Mouse (Mus musculus) heart, adult 2 months (tissue): ENCODE measurements around the gene Cacna1e. TPM values are rescaled to one million over a fixed set of nuclear protein-coding genes. Genes with fewer than 3 reads are reported as not detected.

ENCODE experiments used
- DNase-seq, 2 experiments: peaks; one replicate each; pipeline ENCODE4 v3.0.0; 2021
- H3K27ac ChIP-seq: fragments of 200-600 bp; 2 replicates; pipeline ENCODE4 v1.8.1; 2022
- H3K27me3 ChIP-seq: fragments of 200-500 bp; 2 replicates; pipeline ENCODE4 v1.6.1; 2012; ENCODE audit warnings: mild to moderate bottlenecking, low read length, inconsistent platforms, mixed read lengths; ENCODE audit not compliant: control insufficient read depth, insufficient read depth
- H3K36me3 ChIP-seq: fragments of 200-500 bp; 2 replicates; pipeline ENCODE4 v1.6.1; 2012; ENCODE audit warnings: low read length, inconsistent platforms; ENCODE audit not compliant: control insufficient read depth, insufficient read depth
- H3K4me1 ChIP-seq: fragments of 200-500 bp; 2 replicates; pipeline ENCODE4 v1.6.1; 2011; ENCODE audit warnings: low read length; ENCODE audit not compliant: control insufficient read depth, insufficient read depth
- H3K4me3 ChIP-seq: fragments of 200-600 bp; 2 replicates; pipeline ENCODE4 v1.8.1; 2022
- H3K79me2 ChIP-seq: fragments of 200-500 bp; replicated peaks from 2 replicates; pipeline ENCODE4 v1.6.1; 2012; ENCODE audit warnings: mild to moderate bottlenecking, inconsistent platforms, low read length, moderate library complexity, mixed read lengths; ENCODE audit not compliant: control insufficient read depth, insufficient read depth
- H3K9ac ChIP-seq: fragments of 200-500 bp; 2 replicates; pipeline ENCODE4 v1.6.1; 2012; ENCODE audit warnings: low read depth, mild to moderate bottlenecking, control low read depth, inconsistent platforms, low read length, mixed read lengths
- CTCF ChIP-seq: fragments of 200-600 bp; IDR thresholded peaks from 2 replicates; pipeline ENCODE4 v1.8.1; 2022; ENCODE audit warnings: antibody characterized with exemption, mild to moderate bottlenecking, moderate library complexity
- EP300 ChIP-seq: fragments of 200-500 bp; IDR thresholded peaks from 2 replicates; pipeline ENCODE4 v1.6.1; 2011; ENCODE audit warnings: low read depth, low read length, control low read depth; ENCODE audit not compliant: insufficient read depth
- POLR2A ChIP-seq: fragments of 200-500 bp; IDR thresholded peaks from 2 replicates; pipeline ENCODE4 v1.6.1; 2011; ENCODE audit warnings: mild to moderate bottlenecking, low read depth, low read length, control low read depth; ENCODE audit not compliant: insufficient read depth
- WGBS: fragments of 180-500 bp; shearing (Covaris S2); methylation state at CpG from one replicate; pipeline ENCODE4 v1.1.7; 2018; 5-methylcytosine and 5-hydroxymethylcytosine counted together
- intact Hi-C: fragments of 180-260 bp; cut with DNase I; formaldehyde crosslinking; loops from one replicate; pipeline ENCODE4 v1.15.1; 2025
- polyA plus RNA-seq: library from polyadenylated mRNA; depleted of rRNA; stranded (reverse); fragments of >200 nt; gene quantifications from 2 replicates; pipeline ENCODE4 v1.2.3, GENCODE M21; 2012; rRNA removed
- total RNA-seq, 2 experiments: library from RNA; stranded (reverse); gene quantifications; 2 replicates each; pipeline ENCODE4 v1.2.3; 2021

The Cacna1e gene
- total and polyA plus RNA-seq, 3 experiments: 0.08 to 0.14 (median 0.09) TPM

DNA sequence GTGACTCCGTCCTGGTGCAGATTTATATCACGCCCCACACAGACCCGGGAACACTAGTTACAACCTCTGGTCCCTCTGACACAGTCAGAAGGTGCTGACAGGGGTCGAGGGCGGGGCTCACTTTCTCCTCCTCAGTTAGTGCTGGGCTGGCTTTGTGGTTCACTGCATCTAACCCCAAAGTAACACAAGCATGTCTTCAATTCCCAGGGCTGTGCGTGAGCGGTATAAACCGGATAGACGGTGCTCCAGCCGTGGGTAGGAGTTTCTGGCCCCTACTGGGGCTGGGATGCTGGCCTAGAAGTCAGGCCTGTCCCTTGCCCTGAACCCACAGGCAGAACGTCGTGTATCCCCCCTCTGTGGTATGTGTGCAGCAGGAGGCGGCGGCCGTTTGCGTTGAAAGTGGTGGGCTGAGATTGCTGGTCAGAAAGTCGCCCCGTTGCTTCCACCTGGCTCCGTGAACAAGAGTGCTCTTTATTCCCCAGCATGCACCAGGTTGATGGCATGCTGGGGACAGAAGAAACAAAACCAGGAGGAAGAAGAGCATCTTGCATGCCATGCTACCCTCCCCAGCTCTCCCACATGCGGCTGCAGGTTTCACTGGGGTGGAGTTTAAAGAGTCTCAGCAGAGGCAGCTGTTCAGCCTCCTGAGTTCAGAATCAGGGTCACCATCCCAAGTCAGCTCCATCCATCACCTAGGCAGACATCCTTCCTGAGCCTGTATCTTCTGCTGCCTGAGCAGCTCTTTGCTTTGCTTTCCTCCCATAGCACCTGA lies 467.7 kb downstream of the Cacna1e start:
- 63% methylated on average over 20 of the region's 20 CpGs for WGBS
- no peak overlapping the region for H3K4me3 ChIP-seq
- no peaks in the 10 kb centered on the region for H3K27me3 ChIP-seq
- no peak for TF ChIP-seq POLR2A
- no peak for TF ChIP-seq CTCF
- TF ChIP-seq EP300: no peak
- no peak for DNase-seq
- H3K79me2 ChIP-seq: no peaks in the 10 kb centered on the region
- intact Hi-C loops: no loop called here
- no peaks in the 10 kb centered on the region for H3K4me1 ChIP-seq
- H3K9ac ChIP-seq: no peak overlapping the region
- no peaks in the 10 kb centered on the region for H3K36me3 ChIP-seq
- H3K27ac ChIP-seq: no peak overlapping the region

DNA sequence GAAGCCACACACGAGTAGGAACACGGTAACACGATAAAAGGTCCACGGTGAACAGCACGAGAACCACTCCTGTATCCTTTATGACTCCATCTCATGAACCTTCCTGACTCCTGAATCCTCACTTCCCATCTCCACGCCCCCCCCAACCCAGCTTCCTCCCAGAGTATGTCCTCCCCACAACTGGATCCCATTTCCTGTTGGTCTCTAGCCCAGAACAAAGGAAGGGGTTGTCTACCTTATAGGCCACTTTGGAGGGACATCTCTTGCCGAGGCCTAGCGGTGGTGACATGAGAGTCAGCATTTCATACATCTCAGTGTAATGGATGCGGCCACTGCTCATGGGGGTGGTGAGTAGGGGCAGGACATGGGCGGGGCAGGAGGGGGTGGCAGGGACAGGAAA lies 468.5 kb downstream of the Cacna1e start:
- TF ChIP-seq EP300 (no peak), CTCF (no peak), POLR2A (no peak)
- Histone ChIP-seq H3K4me1 (no peaks in the 10 kb centered on the region), H3K27ac (no peak overlapping the region), H3K36me3 (no peaks in the 10 kb centered on the region), H3K9ac (no peak overlapping the region), H3K79me2 (no peaks in the 10 kb centered on the region), H3K4me3 (no peak overlapping the region), H3K27me3 (no peaks in the 10 kb centered on the region)
- intact Hi-C loops: no loop called here
- WGBS: 55% methylated on average over 10 of the region's 10 CpGs
- no peak for DNase-seq

DNA sequence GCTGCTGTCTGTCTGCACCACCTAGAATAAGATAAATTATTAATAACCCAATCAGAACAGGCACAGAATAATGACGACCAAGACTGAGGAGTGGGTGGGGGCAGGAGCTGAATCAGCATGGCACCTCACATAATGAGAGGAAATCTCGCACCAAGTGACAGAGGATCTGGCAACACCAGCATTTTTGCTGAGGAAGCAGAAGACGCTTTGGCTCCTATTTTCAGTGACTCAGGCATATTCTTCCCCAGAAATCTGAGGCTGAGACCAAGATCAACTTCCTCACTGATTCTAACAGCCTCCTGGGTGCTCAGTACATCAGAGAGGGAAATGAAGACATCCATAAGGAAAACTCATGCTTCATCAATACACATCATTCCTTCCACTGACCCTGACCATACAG lies 471.2 kb downstream of the Cacna1e start:
- WGBS: 56% methylated on average over 3 of the region's 3 CpGs

DNA sequence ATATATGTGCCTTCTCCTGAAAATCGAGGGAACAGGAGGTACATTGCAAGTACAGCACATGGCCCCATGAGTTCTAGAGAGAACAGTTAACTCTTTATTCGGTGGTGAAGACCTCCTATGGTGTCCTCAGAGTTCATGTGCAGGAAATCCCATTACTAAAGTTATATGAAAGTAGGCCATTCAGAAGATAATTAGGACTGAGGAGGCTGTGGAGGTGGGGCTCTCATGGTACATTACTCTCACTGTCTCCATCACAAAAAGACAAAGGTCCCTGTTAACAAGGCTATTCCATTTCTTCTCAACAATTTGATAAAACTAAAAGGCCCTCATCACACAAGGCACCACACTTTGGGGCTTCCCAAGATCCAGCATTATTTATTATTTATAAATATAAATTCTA lies 475.2 kb downstream of the Cacna1e start:
- no peak for TF ChIP-seq CTCF
- TF ChIP-seq POLR2A: no peak
- TF ChIP-seq EP300: no peak
- no peaks in the 10 kb centered on the region for H3K4me1 ChIP-seq
- H3K27me3 ChIP-seq: no peaks in the 10 kb centered on the region
- DNase-seq: no peak
- no peaks in the 10 kb centered on the region for H3K79me2 ChIP-seq
- intact Hi-C loops: no loop called here
- no peak overlapping the region for H3K9ac ChIP-seq
- H3K4me3 ChIP-seq: no peak overlapping the region
- 62% methylated on average over 2 of the region's 2 CpGs for WGBS
- no peaks in the 10 kb centered on the region for H3K36me3 ChIP-seq
- no peak overlapping the region for H3K27ac ChIP-seq

More for the DNA sequence above, 471.2 kb downstream of the Cacna1e start:
- Histone ChIP-seq H3K27me3 (no peaks in the 10 kb centered on the region), H3K79me2 (no peaks in the 10 kb centered on the region), H3K36me3 (no peaks in the 10 kb centered on the region), H3K27ac (no peak overlapping the region), H3K4me3 (no peak overlapping the region), H3K9ac (no peak overlapping the region), H3K4me1 (no peaks in the 10 kb centered on the region)
- intact Hi-C loops: no loop called here
- DNase-seq: no peak
- TF ChIP-seq CTCF: no peak
- no peak for TF ChIP-seq EP300
- no peak for TF ChIP-seq POLR2A

DNA sequence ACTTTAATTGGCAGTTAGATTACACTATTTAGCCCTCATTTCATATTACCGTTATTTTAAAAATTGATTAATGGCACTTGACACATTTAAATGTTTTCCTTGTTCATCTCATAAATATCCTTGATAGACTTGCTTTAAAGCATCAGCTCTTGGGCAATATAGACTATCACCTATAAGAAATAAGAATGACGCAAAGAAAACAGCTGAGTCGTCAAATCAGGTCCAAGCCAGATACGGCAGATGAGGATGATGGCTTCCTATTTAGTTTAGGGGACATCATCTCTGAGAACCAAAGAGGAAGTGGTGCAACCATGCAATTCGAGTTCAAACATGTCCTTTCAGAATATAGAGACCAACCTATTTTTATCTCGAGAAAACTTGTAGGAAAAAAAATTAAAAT lies 492.3 kb downstream of the Cacna1e start:
- TF ChIP-seq POLR2A: no peak
- no peak for TF ChIP-seq CTCF
- no peak for TF ChIP-seq EP300
- H3K4me3 ChIP-seq: no peak overlapping the region
- no peak overlapping the region for H3K27ac ChIP-seq
- no peaks in the 10 kb centered on the region for H3K79me2 ChIP-seq
- no peak for DNase-seq
- intact Hi-C loops: no loop called here
- WGBS: 75% methylated on average over 6 of the region's 6 CpGs
- no peak overlapping the region for H3K9ac ChIP-seq
- H3K4me1 ChIP-seq: no peaks in the 10 kb centered on the region
- H3K36me3 ChIP-seq: no peaks in the 10 kb centered on the region
- H3K27me3 ChIP-seq: no peaks in the 10 kb centered on the region

Other genes starting within 250 kb of the Cacna1e start
- 10 to 100 TPM; 12.5 to 16.8 TPM for gene Ier5, start 215.1 kb upstream of the Cacna1e start, total RNA-seq
- 9.8 and 13.5 TPM in 2 replicates for gene Ier5, start 215.1 kb upstream of the Cacna1e start, polyA plus RNA-seq